Mouse (Mus musculus): ENCODE measurements around the gene Smndc1. TPM values are rescaled to one million over a fixed set of nuclear protein-coding genes. Genes with fewer than 3 reads are reported as not detected.
A peak's percentile ranks its signal among the peaks of the same experiment; 100 is the strongest.

The Smndc1 gene
- polyA plus RNA-seq, 1 experiment from 2014 or later = 42.3 TPM

DNA sequence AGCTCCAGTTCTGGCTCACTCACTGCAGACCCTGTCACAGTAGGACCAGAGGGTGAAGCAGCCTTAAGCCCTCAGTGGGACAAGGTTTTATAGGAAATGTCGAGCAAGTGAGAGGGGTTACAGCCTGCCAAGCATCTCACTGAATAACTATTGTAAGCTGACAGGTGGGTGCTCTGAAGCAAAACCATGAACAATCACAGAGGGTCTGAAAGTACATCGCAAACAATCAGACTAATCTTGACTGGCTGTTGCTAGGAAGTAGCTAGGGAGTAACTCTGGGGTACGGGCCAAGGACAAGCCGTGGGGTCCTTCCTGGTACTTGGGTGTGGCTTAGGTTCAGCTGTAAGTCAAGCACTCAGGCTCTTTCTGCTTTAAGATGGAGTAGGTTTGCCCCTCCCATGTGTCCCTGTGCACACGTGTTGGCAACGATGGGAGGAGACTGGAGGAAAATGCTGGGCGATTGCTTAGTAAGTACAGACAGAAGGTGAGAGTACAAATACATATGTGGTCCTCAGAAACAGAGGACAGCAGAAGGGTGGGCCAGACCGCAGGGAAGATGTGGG lies 2.5 kb upstream of the Smndc1 start:
- H3K4me1 ChIP-seq (replicated peaks; ENCODE audit: control insufficient read depth, insufficient read depth, low read length) = peaks cover 14% of the 10 kb centered on the region
- H3K4me2 ChIP-seq (ENCODE audit: low read depth, low read length) = no peak overlapping the region
- no peak for ATAC-seq (ENCODE audit: low read depth)
- H3K27me3 ChIP-seq (ENCODE audit: control insufficient read depth, insufficient read depth, low read depth, low read length) = no peaks in the 10 kb centered on the region
- H3K27ac ChIP-seq (ENCODE audit: low read length) = no peak overlapping the region
- H3K36me3 ChIP-seq (ENCODE audit: control insufficient read depth, insufficient read depth, low read length) = peaks cover 7% of the 10 kb centered on the region
- WGBS = 53% methylated on average over 8 of the region's 8 CpGs
- H3K4me3 ChIP-seq (ENCODE audit: low read length) = no peak overlapping the region
- no peak overlapping the region for H3K9ac ChIP-seq (ENCODE audit: low read length)
- no peaks in the 10 kb centered on the region for H3K9me3 ChIP-seq (ENCODE audit: control insufficient read depth, low read length)

DNA sequence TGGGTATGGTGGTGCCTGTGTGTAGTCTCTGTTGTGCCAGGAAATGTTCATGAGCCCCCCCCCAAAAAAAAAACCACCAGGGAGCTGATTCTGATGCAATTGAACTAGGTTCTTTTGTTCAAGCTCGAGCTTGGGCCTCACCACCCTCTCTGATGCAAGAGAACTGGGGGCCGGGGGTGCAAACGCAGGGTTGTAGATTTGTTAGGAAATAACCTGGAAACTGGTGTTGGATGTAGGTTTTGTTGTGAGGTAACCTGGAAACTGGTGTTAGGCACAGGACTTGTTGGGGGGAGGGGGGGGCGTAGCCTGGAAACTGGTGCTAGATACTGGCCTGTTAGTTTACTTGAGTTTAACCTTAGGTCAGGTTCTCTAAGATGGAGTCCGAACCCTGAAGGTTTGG lies 1.4 kb upstream of the Smndc1 start:
- ATAC-seq (ENCODE audit: low read depth) = no peak
- H3K36me3 ChIP-seq (ENCODE audit: control insufficient read depth, insufficient read depth, low read length) = peaks cover 13% of the 10 kb centered on the region
- H3K9ac ChIP-seq (ENCODE audit: low read length) = peak overlapping the region; percentile 85; the same call in 1 of the 2 replicates
- H3K4me1 ChIP-seq (replicated peaks; ENCODE audit: control insufficient read depth, insufficient read depth, low read length) = peaks cover 14% of the 10 kb centered on the region
- H3K9me3 ChIP-seq (ENCODE audit: control insufficient read depth, low read length) = no peaks in the 10 kb centered on the region
- peak overlapping the region; percentile 91; the same call in 1 of the 2 replicates for H3K4me2 ChIP-seq (ENCODE audit: low read depth, low read length)
- no peak overlapping the region for H3K4me3 ChIP-seq (ENCODE audit: low read length)
- H3K27ac ChIP-seq (ENCODE audit: low read length) = no peak overlapping the region
- WGBS = 83% methylated on average over 5 of the region's 5 CpGs
- no peaks in the 10 kb centered on the region for H3K27me3 ChIP-seq (ENCODE audit: control insufficient read depth, insufficient read depth, low read depth, low read length)

GRCm38 (mm10) chr19:53391386-53391785 lies 1.0 kb upstream of the Smndc1 start:
- WGBS = 39% methylated on average over 8 of the region's 8 CpGs
- peaks cover 13% of the 10 kb centered on the region for H3K36me3 ChIP-seq (ENCODE audit: control insufficient read depth, insufficient read depth, low read length)

DNA sequence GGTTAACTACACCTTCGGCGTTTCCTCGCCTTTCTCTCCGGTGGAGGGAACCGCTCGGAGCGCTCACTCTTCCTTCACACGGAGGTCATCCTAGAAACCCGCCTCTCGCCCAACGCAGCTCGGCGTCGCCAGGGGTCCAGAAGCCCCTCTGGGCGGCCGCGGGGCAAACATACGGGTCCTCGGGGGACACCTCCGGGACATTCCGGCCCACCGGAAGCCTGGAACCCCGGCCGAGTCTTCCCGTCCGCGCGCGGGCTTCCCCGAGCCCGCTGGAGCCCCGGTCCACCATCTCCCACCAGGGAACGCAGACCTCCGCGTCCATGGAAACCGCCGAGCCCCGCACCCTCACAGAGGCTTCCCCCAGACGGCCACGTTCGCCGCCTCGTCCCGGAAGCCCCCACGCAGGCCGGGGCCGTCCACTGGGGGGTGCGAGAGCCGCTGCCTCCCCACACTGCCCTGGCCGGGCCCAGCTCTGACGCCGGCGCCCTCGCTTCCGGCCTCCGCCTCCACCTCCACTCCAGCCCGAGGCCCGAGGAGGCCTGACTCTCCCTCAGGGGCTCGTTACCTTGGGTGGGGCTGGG lies 437 bp downstream of the Smndc1 start:
- peak overlapping the region; percentile 98 for H3K27ac ChIP-seq (ENCODE audit: low read length)
- peaks cover 17% of the 10 kb centered on the region for H3K36me3 ChIP-seq (ENCODE audit: control insufficient read depth, insufficient read depth, low read length)
- peak overlapping the region; percentile 67 for H3K4me2 ChIP-seq (ENCODE audit: low read depth, low read length)
- peak overlapping the region; percentile 95 for H3K9ac ChIP-seq (ENCODE audit: low read length)
- H3K27me3 ChIP-seq (ENCODE audit: control insufficient read depth, insufficient read depth, low read depth, low read length) = no peaks in the 10 kb centered on the region
- H3K9me3 ChIP-seq (ENCODE audit: control insufficient read depth, low read length) = no peaks in the 10 kb centered on the region
- peaks cover 14% of the 10 kb centered on the region for H3K4me1 ChIP-seq (replicated peaks; ENCODE audit: control insufficient read depth, insufficient read depth, low read length)
- peak overlapping the region; percentile 84 for H3K4me3 ChIP-seq (ENCODE audit: low read length)
- WGBS = under 1% methylated on average over 58 of the region's 59 CpGs
- ATAC-seq (ENCODE audit: low read depth) = peak; percentile 90

More at GRCm38 (mm10) chr19:53391386-53391785, 1.0 kb upstream of the Smndc1 start:
- peak overlapping the region; percentile 84 for H3K4me3 ChIP-seq (ENCODE audit: low read length)
- H3K27ac ChIP-seq (ENCODE audit: low read length) = 0 out of 2 replicates have a peak overlapping the region, but pooled peaks have one; percentile 82
- peaks cover 14% of the 10 kb centered on the region for H3K4me1 ChIP-seq (replicated peaks; ENCODE audit: control insufficient read depth, insufficient read depth, low read length)
- H3K9me3 ChIP-seq (ENCODE audit: control insufficient read depth, low read length) = no peaks in the 10 kb centered on the region
- H3K4me2 ChIP-seq (ENCODE audit: low read depth, low read length) = peak overlapping the region; percentile 91
- ATAC-seq (ENCODE audit: low read depth) = no peak
- H3K9ac ChIP-seq (ENCODE audit: low read length) = peak overlapping the region; percentile 85
- H3K27me3 ChIP-seq (ENCODE audit: control insufficient read depth, insufficient read depth, low read depth, low read length) = no peaks in the 10 kb centered on the region

DNA sequence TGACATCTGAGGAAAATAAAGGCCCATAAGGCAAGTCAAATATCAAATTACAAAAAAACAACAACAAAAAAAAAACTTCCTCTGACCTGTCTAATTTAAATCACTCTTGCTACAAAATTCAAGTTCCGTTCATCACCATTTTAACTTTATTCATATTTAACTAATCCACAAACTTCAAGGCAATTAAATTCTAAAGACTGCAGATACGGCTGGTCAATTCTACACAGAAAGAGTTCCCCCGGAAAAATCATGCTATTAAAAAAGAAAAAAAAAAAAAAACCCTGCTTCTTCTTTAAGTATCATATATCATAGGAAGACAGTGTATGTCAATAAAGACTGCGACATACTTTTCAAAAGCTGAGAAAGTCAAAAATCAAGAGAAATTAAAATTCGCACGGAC lies 961 bp downstream of the Smndc1 start:
- H3K9ac ChIP-seq (ENCODE audit: low read length) = peak overlapping the region; percentile 95
- H3K27me3 ChIP-seq (ENCODE audit: control insufficient read depth, insufficient read depth, low read depth, low read length) = no peaks in the 10 kb centered on the region
- peak overlapping the region; percentile 98 for H3K27ac ChIP-seq (ENCODE audit: low read length)
- peaks cover 17% of the 10 kb centered on the region for H3K36me3 ChIP-seq (ENCODE audit: control insufficient read depth, insufficient read depth, low read length)
- H3K9me3 ChIP-seq (ENCODE audit: control insufficient read depth, low read length) = no peaks in the 10 kb centered on the region
- peaks cover 14% of the 10 kb centered on the region for H3K4me1 ChIP-seq (replicated peaks; ENCODE audit: control insufficient read depth, insufficient read depth, low read length)
- no peak for ATAC-seq (ENCODE audit: low read depth)
- H3K4me2 ChIP-seq (ENCODE audit: low read depth, low read length) = peak overlapping the region; percentile 67
- 15% methylated on average over 6 of the region's 6 CpGs for WGBS
- peak overlapping the region; percentile 84 for H3K4me3 ChIP-seq (ENCODE audit: low read length)

- WGBS = 94% methylated on average over 15 of the region's 15 CpGs
- H3K9ac ChIP-seq (ENCODE audit: low read length) = no peak overlapping the region
- no peak overlapping the region for H3K27ac ChIP-seq (ENCODE audit: low read length)
- no peak for ATAC-seq (ENCODE audit: low read depth)
- H3K4me1 ChIP-seq (replicated peaks; ENCODE audit: control insufficient read depth, insufficient read depth, low read length) = no peaks in the 10 kb centered on the region; the same call in 1 of the 2 replicates
- no peaks in the 10 kb centered on the region for H3K9me3 ChIP-seq (ENCODE audit: control insufficient read depth, low read length)
- H3K36me3 ChIP-seq (ENCODE audit: control insufficient read depth, insufficient read depth, low read length) = peaks cover 49% of the 10 kb centered on the region
- H3K4me3 ChIP-seq (ENCODE audit: low read length) = no peak overlapping the region
- no peaks in the 10 kb centered on the region for H3K27me3 ChIP-seq (ENCODE audit: control insufficient read depth, insufficient read depth, low read depth, low read length)
- no peak overlapping the region for H3K4me2 ChIP-seq (ENCODE audit: low read depth, low read length)
Measured at GRCm38 (mm10) chr19:53383336-53383735, 7.0 kb downstream of the Smndc1 start.

GRCm38 (mm10) chr19:53378421-53378820 lies 12.0 kb downstream of the Smndc1 start:
- no peak for ATAC-seq (ENCODE audit: low read depth)
- Histone ChIP-seq H3K9me3 (ENCODE audit: control insufficient read depth, low read length) (no peaks in the 10 kb centered on the region), H3K36me3 (ENCODE audit: control insufficient read depth, insufficient read depth, low read length) (peaks cover 44% of the 10 kb centered on the region), H3K9ac (ENCODE audit: low read length) (no peak overlapping the region), H3K4me1 (replicated peaks; ENCODE audit: control insufficient read depth, insufficient read depth, low read length) (no peaks in the 10 kb centered on the region), H3K27ac (ENCODE audit: low read length) (no peak overlapping the region), H3K4me3 (ENCODE audit: low read length) (no peak overlapping the region), H3K27me3 (ENCODE audit: control insufficient read depth, insufficient read depth, low read depth, low read length) (no peaks in the 10 kb centered on the region), H3K4me2 (ENCODE audit: low read depth, low read length) (no peak overlapping the region)
- WGBS = 89% methylated on average over 10 of the region's 10 CpGs

GRCm38 (mm10) chr19:53377652-53378051 lies 12.7 kb downstream of the Smndc1 start:
- WGBS = 60% methylated on average over 8 of the region's 8 CpGs
- Histone ChIP-seq H3K4me2 (ENCODE audit: low read depth, low read length) (no peak overlapping the region), H3K27me3 (ENCODE audit: control insufficient read depth, insufficient read depth, low read depth, low read length) (no peaks in the 10 kb centered on the region), H3K4me1 (replicated peaks; ENCODE audit: control insufficient read depth, insufficient read depth, low read length) (no peaks in the 10 kb centered on the region), H3K9ac (ENCODE audit: low read length) (no peak overlapping the region), H3K27ac (ENCODE audit: low read length) (no peak overlapping the region; the same call in 1 of the 2 replicates), H3K36me3 (ENCODE audit: control insufficient read depth, insufficient read depth, low read length) (peaks cover 37% of the 10 kb centered on the region), H3K4me3 (ENCODE audit: low read length) (no peak overlapping the region), H3K9me3 (ENCODE audit: control insufficient read depth, low read length) (no peaks in the 10 kb centered on the region)
- no peak for ATAC-seq (ENCODE audit: low read depth)

DNA sequence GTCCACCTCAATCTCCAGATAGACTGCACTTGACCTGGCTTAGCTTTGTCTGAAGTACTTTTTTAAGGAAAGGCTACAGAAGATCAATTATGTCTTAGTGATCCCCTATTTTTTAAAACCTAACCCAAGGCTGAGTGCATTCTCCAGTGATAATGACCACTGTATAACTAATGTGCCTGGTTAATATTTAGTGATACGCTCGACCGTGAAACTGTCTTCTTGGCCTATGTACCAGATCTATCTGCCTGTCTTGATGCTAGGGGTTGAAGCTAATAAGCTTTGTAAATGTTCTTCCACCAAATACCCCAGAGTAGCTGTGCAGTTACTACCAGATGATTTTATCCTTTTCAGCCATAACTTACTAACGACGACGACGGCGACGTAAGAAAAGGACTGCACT lies 14.6 kb downstream of the Smndc1 start:
- 87% methylated on average over 9 of the region's 9 CpGs for WGBS
- Histone ChIP-seq H3K9ac (ENCODE audit: low read length) (no peak overlapping the region), H3K27me3 (ENCODE audit: control insufficient read depth, insufficient read depth, low read depth, low read length) (no peaks in the 10 kb centered on the region), H3K4me3 (ENCODE audit: low read length) (no peak overlapping the region), H3K4me1 (replicated peaks; ENCODE audit: control insufficient read depth, insufficient read depth, low read length) (no peaks in the 10 kb centered on the region), H3K27ac (ENCODE audit: low read length) (no peak overlapping the region), H3K9me3 (ENCODE audit: control insufficient read depth, low read length) (no peaks in the 10 kb centered on the region), H3K4me2 (ENCODE audit: low read depth, low read length) (no peak overlapping the region), H3K36me3 (ENCODE audit: control insufficient read depth, insufficient read depth, low read length) (peaks cover 32% of the 10 kb centered on the region)
- ATAC-seq (ENCODE audit: low read depth) = no peak
